Mouse (Mus musculus): ENCODE measurements around the gene Fam155a. TPM values are rescaled to one million over a fixed set of nuclear protein-coding genes. Genes with fewer than 3 reads are reported as not detected.
"Not testable (repeated sequence)": the region's sequence is repeated elsewhere in the genome, so short reads cannot be mapped to it uniquely, and the experiment has no call there.

Fam155a gene
- total and polyA plus RNA-seq, 3 experiments: not detected

DNA sequence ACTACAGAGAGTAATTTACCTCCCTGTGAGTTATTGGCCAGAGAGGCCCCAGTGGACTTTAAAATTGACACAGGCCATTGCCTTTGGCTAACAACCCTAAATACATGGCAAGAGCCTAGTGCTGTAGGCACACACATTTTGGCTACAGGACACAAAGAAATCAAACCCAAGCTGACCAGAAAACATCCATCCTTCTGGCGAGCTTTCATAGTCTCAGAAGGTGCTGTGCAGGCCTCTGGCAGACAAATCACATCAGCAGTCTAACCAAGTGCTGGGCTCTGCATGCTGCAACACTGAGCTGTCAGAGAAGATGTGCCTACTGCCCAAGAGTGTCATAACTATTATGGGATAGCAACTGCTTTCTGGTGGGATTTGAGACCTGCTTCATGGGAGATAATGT, 34.7 kb upstream of the Fam155a start:
- H3K9me3 ChIP-seq (replicated peaks; ENCODE audit: low read length): peaks cover 56% of the 10 kb centered on the region
- no peaks in the 10 kb centered on the region for H3K4me1 ChIP-seq (ENCODE audit: control insufficient read depth in 1 of 2, insufficient read depth in 2 of 2)
- in situ Hi-C loops (cut with MboI; ENCODE audit: low pct_ligation_motif_present, low pct_unique_long_range_greater_than_20kb, low sequenced_read_pairs) (no loop called here), dilution Hi-C loops (cut with MboI; ENCODE audit: extremely low pct_ligation_motif_present, extremely low pct_unique_long_range_greater_than_20kb, low sequenced_read_pairs) (no loop called here)
- no peaks in the 10 kb centered on the region for H3K27me3 ChIP-seq (replicated peaks)
- no peaks in the 10 kb centered on the region for H3K79me2 ChIP-seq (replicated peaks; ENCODE audit: control insufficient read depth, extremely low read depth, insufficient read depth, poor library complexity, severe bottlenecking)
- no peaks in the 10 kb centered on the region for H3K36me3 ChIP-seq (replicated peaks in 1 of 2; ENCODE audit: control insufficient read depth in 1 of 2, insufficient read depth in 1 of 2, low read length in 1 of 2)
- H3K27ac ChIP-seq (ENCODE audit: insufficient read depth, low read depth): no peak overlapping the region
- no peak for DNase-seq (ENCODE audit: extremely low read depth)
- no peak overlapping the region for H3K4me3 ChIP-seq (replicated peaks in 1 of 3; ENCODE audit: low read depth in 2 of 3, low read length in 2 of 3, poor library complexity in 1 of 3)
- TF ChIP-seq HCFC1 (IDR thresholded peaks at IDR 0.05; ENCODE audit: low read depth, low read length): no peak
- TF ChIP-seq SIN3A (IDR thresholded peaks at IDR 0.05; ENCODE audit: low read length): no peak
- TF ChIP-seq ZMIZ1 (IDR thresholded peaks at IDR 0.05; ENCODE audit: low read depth, low read length): no peak
- TF ChIP-seq JUND (conservative IDR thresholded peaks at IDR 0.05; ENCODE audit: low read depth, low read length): no peak
- TF ChIP-seq CTCF (conservative IDR thresholded peaks at IDR 0.05 in 1 of 2, IDR thresholded peaks at IDR 0.05 in 1 of 2; ENCODE audit: low read depth in 2 of 2, low read length in 2 of 2): no peak
- TF ChIP-seq ZNF384 (IDR thresholded peaks at IDR 0.05; ENCODE audit: low read depth, low read length): no peak
- no peak for TF ChIP-seq UBTF (IDR thresholded peaks at IDR 0.05; ENCODE audit: low read depth, low read length)
- no peak overlapping the region for H3K4me2 ChIP-seq (ENCODE audit: insufficient read depth, low read depth, poor library complexity, severe bottlenecking)
- H3K9ac ChIP-seq (ENCODE audit: insufficient read depth, low read depth): no peak overlapping the region

DNA sequence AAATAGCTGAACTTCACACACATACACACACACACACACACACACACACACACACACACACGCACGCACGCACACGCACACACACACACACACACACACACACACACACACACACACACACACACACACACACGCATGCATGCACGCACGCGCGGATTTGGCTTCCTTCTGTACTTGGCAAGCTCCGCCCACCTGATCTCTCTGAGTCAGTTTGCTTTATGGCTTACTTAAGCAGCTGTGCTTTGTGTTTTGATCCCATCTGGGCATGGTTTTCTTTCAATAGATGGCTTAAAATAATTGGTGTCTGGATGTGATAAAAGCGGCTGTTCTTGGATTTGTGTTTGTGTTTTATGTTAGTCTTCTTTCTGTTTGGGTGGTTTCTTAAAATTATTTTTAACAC, 29.4 kb upstream of the Fam155a start:
- H3K27ac ChIP-seq (ENCODE audit: insufficient read depth, low read depth); in situ Hi-C loops (cut with MboI; ENCODE audit: low pct_ligation_motif_present, low pct_unique_long_range_greater_than_20kb, low sequenced_read_pairs); dilution Hi-C loops (cut with MboI; ENCODE audit: extremely low pct_ligation_motif_present, extremely low pct_unique_long_range_greater_than_20kb, low sequenced_read_pairs); H3K79me2 ChIP-seq (replicated peaks; ENCODE audit: control insufficient read depth, extremely low read depth, insufficient read depth, poor library complexity, severe bottlenecking); DNase-seq (ENCODE audit: extremely low read depth); H3K9ac ChIP-seq (ENCODE audit: insufficient read depth, low read depth); H3K4me2 ChIP-seq (ENCODE audit: insufficient read depth, low read depth, poor library complexity, severe bottlenecking); H3K36me3 ChIP-seq (replicated peaks in 1 of 2; ENCODE audit: control insufficient read depth in 1 of 2, insufficient read depth in 1 of 2, low read length in 1 of 2); H3K4me1 ChIP-seq (ENCODE audit: control insufficient read depth in 1 of 2, insufficient read depth in 2 of 2); H3K27me3 ChIP-seq (replicated peaks); H3K4me3 ChIP-seq (replicated peaks in 1 of 3; ENCODE audit: low read depth in 2 of 3, low read length in 2 of 3, poor library complexity in 1 of 3): not testable (repeated sequence)
- peaks cover 53% of the 10 kb centered on the region for H3K9me3 ChIP-seq (replicated peaks; ENCODE audit: low read length)

DNA sequence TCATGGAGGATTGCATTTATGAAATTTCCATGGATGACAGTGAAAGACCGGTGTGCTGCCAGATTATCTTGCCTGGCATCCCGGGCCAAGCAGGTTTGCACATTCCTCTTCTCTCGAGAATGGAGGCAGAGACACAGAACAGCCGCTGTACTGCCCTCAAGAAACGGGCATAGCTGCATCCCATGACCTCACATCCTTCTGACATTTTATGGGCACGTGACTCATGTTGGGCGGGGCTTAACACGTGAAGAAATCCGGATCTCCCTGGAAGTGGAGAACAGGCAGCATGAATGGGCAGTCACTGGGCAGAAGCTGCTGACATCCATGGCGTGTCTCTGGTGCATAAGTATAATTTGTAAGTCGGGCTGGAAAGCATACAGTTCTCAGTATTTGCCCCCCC, 29.0 kb upstream of the Fam155a start:
- Histone ChIP-seq H3K27ac (ENCODE audit: insufficient read depth, low read depth) (no peak overlapping the region), H3K36me3 (replicated peaks in 1 of 2; ENCODE audit: control insufficient read depth in 1 of 2, insufficient read depth in 1 of 2, low read length in 1 of 2) (no peaks in the 10 kb centered on the region), H3K9me3 (replicated peaks; ENCODE audit: low read length) (peaks cover 54% of the 10 kb centered on the region), H3K4me1 (ENCODE audit: control insufficient read depth in 1 of 2, insufficient read depth in 2 of 2) (no peaks in the 10 kb centered on the region), H3K4me2 (ENCODE audit: insufficient read depth, low read depth, poor library complexity, severe bottlenecking) (no peak overlapping the region), H3K27me3 (replicated peaks) (no peaks in the 10 kb centered on the region), H3K79me2 (replicated peaks; ENCODE audit: control insufficient read depth, extremely low read depth, insufficient read depth, poor library complexity, severe bottlenecking) (no peaks in the 10 kb centered on the region), H3K4me3 (replicated peaks in 1 of 3; ENCODE audit: low read depth in 2 of 3, low read length in 2 of 3, poor library complexity in 1 of 3) (no peak overlapping the region), H3K9ac (ENCODE audit: insufficient read depth, low read depth) (no peak overlapping the region)
- TF ChIP-seq SMC3 (IDR thresholded peaks at IDR 0.05; ENCODE audit: low read depth, low read length): no peak
- TF ChIP-seq JUND (conservative IDR thresholded peaks at IDR 0.05; ENCODE audit: low read depth, low read length): no peak
- TF ChIP-seq E2F4 (IDR thresholded peaks at IDR 0.05; ENCODE audit: insufficient replicate concordance, low read depth, low read length): no peak
- TF ChIP-seq ZNF384 (IDR thresholded peaks at IDR 0.05; ENCODE audit: low read depth, low read length): no peak
- TF ChIP-seq TCF12 (IDR thresholded peaks at IDR 0.05; ENCODE audit: low read depth, low read length): no peak
- TF ChIP-seq MAZ (IDR thresholded peaks at IDR 0.05; ENCODE audit: low read depth, low read length): no peak
- TF ChIP-seq RAD21 (IDR thresholded peaks at IDR 0.05; ENCODE audit: low read depth, low read length): no peak
- TF ChIP-seq BHLHE40 (IDR thresholded peaks at IDR 0.05; ENCODE audit: low read depth, low read length): no peak
- no peak for TF ChIP-seq IRF4 (IDR thresholded peaks at IDR 0.05; ENCODE audit: low read depth, low read length)
- TF ChIP-seq HCFC1 (IDR thresholded peaks at IDR 0.05; ENCODE audit: low read depth, low read length): no peak
- no peak for TF ChIP-seq USF1 (IDR thresholded peaks at IDR 0.05; ENCODE audit: low read depth, low read length)
- no peak for TF ChIP-seq UBTF (IDR thresholded peaks at IDR 0.05; ENCODE audit: low read depth, low read length)
- no peak for TF ChIP-seq POLR2A (IDR thresholded peaks at IDR 0.05; ENCODE audit: low read depth, low read length)
- TF ChIP-seq USF2 (conservative IDR thresholded peaks at IDR 0.05; ENCODE audit: low read depth, low read length): no peak
- TF ChIP-seq EP300 (IDR thresholded peaks at IDR 0.05; ENCODE audit: low read length): no peak
- no peak for TF ChIP-seq CHD2 (IDR thresholded peaks at IDR 0.05; ENCODE audit: low read length)
- no peak for TF ChIP-seq SIN3A (IDR thresholded peaks at IDR 0.05; ENCODE audit: low read length)
- no peak for TF ChIP-seq ZC3H11A (IDR thresholded peaks at IDR 0.05; ENCODE audit: low read depth, low read length)
- no peak for TF ChIP-seq POLR2AphosphoS2 (IDR thresholded peaks at IDR 0.05; ENCODE audit: low read depth, low read length)
- TF ChIP-seq KAT2A (IDR thresholded peaks at IDR 0.05; ENCODE audit: insufficient replicate concordance, low read length): no peak
- dilution Hi-C loops (cut with MboI; ENCODE audit: extremely low pct_ligation_motif_present, extremely low pct_unique_long_range_greater_than_20kb, low sequenced_read_pairs) (no loop called here), in situ Hi-C loops (cut with MboI; ENCODE audit: low pct_ligation_motif_present, low pct_unique_long_range_greater_than_20kb, low sequenced_read_pairs) (no loop called here)
- DNase-seq (ENCODE audit: extremely low read depth): no peak
